Mouse (Mus musculus): ENCODE measurements around the gene Mrpl4.

- TF ChIP-seq CTCF (IDR thresholded peaks at IDR 0.05; ENCODE audit: low read depth, low read length) (no peak), POLR2AphosphoS5 (IDR thresholded peaks at IDR 0.05; ENCODE audit: insufficient replicate concordance, low read depth, low read length) (no peak), GATA1 (IDR thresholded peaks at IDR 0.05; ENCODE audit: borderline replicate concordance, low read length) (no peak), GATA2 (IDR thresholded peaks at IDR 0.05; ENCODE audit: borderline replicate concordance, low read depth, low read length) (no peak)
Measured at GRCm38 (mm10) chr9:21045235-21045634, 42.7 kb downstream of the Mrpl4 start.
